Mouse (Mus musculus): ENCODE data around the gene Tec. TPM values are rescaled to one million over a fixed set of nuclear protein-coding genes. Genes with fewer than 3 reads are reported as not detected.

The Tec gene
- polyA plus RNA-seq, 1 experiment from 2014 or later, result 5.1 TPM

- Histone ChIP-seq H3K4me3 (replicated peaks) (no peak overlapping the region), H3K4me2 (replicated peaks) (no peak overlapping the region), H3K9ac (replicated peaks) (no peak overlapping the region), H3K9me3 (no peaks in the 10 kb centered on the region), H3K27ac (no peak overlapping the region), H3K36me3 (no peaks in the 10 kb centered on the region), H3K4me1 (replicated peaks) (peaks cover 13% of the 10 kb centered on the region), H3K27me3 (no peaks in the 10 kb centered on the region)
- no peak for ATAC-seq
- WGBS, result 83% methylated on average over 5 of the region's 5 CpGs
Observed at GRCm38 (mm10) chr5:72814072-72814471, 54.2 kb downstream of the Tec start.

- Histone ChIP-seq H3K27ac (no peak overlapping the region), H3K4me1 (replicated peaks) (peaks cover 22% of the 10 kb centered on the region)
- 54% methylated on average over 5 of the region's 5 CpGs for WGBS
Observed at GRCm38 (mm10) chr5:72812908-72813307, 55.4 kb downstream of the Tec start.

GRCm38 (mm10) chr5:72812328-72812727, 56.0 kb downstream of the Tec start:
- Histone ChIP-seq H3K9ac (replicated peaks) (no peak overlapping the region), H3K27me3 (no peaks in the 10 kb centered on the region), H3K4me2 (replicated peaks) (no peak overlapping the region), H3K4me3 (replicated peaks) (no peak overlapping the region), H3K9me3 (no peaks in the 10 kb centered on the region), H3K36me3 (no peaks in the 10 kb centered on the region), H3K27ac (no peak overlapping the region), H3K4me1 (replicated peaks) (peaks cover 22% of the 10 kb centered on the region)
- ATAC-seq, result no peak
- WGBS, result 89% methylated on average over 3 of the region's 3 CpGs

More at GRCm38 (mm10) chr5:72812908-72813307, 55.4 kb downstream of the Tec start:
- no peak for ATAC-seq
- no peak overlapping the region for H3K9ac ChIP-seq (replicated peaks)
- H3K9me3 ChIP-seq, result no peaks in the 10 kb centered on the region
- no peaks in the 10 kb centered on the region for H3K36me3 ChIP-seq
- H3K27me3 ChIP-seq, result no peaks in the 10 kb centered on the region
- no peak overlapping the region for H3K4me3 ChIP-seq (replicated peaks)
- H3K4me2 ChIP-seq (replicated peaks), result no peak overlapping the region

GRCm38 (mm10) chr5:72811397-72811796, 56.9 kb downstream of the Tec start:
- no peak overlapping the region for H3K4me3 ChIP-seq (replicated peaks)
- no peaks in the 10 kb centered on the region for H3K36me3 ChIP-seq
- peaks cover 16% of the 10 kb centered on the region for H3K4me1 ChIP-seq (replicated peaks)
- H3K4me2 ChIP-seq (replicated peaks), result no peak overlapping the region
- H3K9me3 ChIP-seq, result no peaks in the 10 kb centered on the region
- ATAC-seq, result no peak
- no peaks in the 10 kb centered on the region for H3K27me3 ChIP-seq
- no peak overlapping the region for H3K9ac ChIP-seq (replicated peaks)
- H3K27ac ChIP-seq, result no peak overlapping the region
- 72% methylated on average over 3 of the region's 3 CpGs for WGBS

- WGBS, result 91% methylated on average over 8 of the region's 8 CpGs
- H3K4me3 ChIP-seq (replicated peaks), result no peak overlapping the region
- no peak overlapping the region for H3K4me2 ChIP-seq (replicated peaks)
- no peaks in the 10 kb centered on the region for H3K27me3 ChIP-seq
- ATAC-seq, result no peak
- no peak overlapping the region for H3K9ac ChIP-seq (replicated peaks)
- peaks cover 12% of the 10 kb centered on the region for H3K4me1 ChIP-seq (replicated peaks)
- H3K36me3 ChIP-seq, result no peaks in the 10 kb centered on the region
- no peak overlapping the region for H3K27ac ChIP-seq
- no peaks in the 10 kb centered on the region for H3K9me3 ChIP-seq
Observed at GRCm38 (mm10) chr5:72810990-72811389, 57.3 kb downstream of the Tec start.

- H3K9me3 ChIP-seq, result no peaks in the 10 kb centered on the region
- H3K4me1 ChIP-seq (replicated peaks), result peaks cover 12% of the 10 kb centered on the region
- H3K4me2 ChIP-seq (replicated peaks), result no peak overlapping the region
- no peak overlapping the region; the same call in 1 of the 2 replicates for H3K9ac ChIP-seq (replicated peaks)
- peak; percentile 64; the same call in 1 of the 2 replicates for ATAC-seq
- WGBS, result 51% methylated on average over 2 of the region's 2 CpGs
- H3K27ac ChIP-seq, result no peak overlapping the region
- H3K4me3 ChIP-seq (replicated peaks), result no peak overlapping the region
- no peaks in the 10 kb centered on the region for H3K27me3 ChIP-seq
- H3K36me3 ChIP-seq, result no peaks in the 10 kb centered on the region
Observed at GRCm38 (mm10) chr5:72809480-72809879, 58.8 kb downstream of the Tec start.

GRCm38 (mm10) chr5:72808456-72809111, 59.7 kb downstream of the Tec start:
- Histone ChIP-seq H3K27ac (no peak overlapping the region), H3K4me1 (replicated peaks) (peaks cover 12% of the 10 kb centered on the region), H3K27me3 (no peaks in the 10 kb centered on the region), H3K36me3 (no peaks in the 10 kb centered on the region), H3K9ac (replicated peaks) (no peak overlapping the region), H3K4me3 (replicated peaks) (no peak overlapping the region), H3K9me3 (no peaks in the 10 kb centered on the region), H3K4me2 (replicated peaks) (no peak overlapping the region)
- WGBS, result 55% methylated on average over 14 of the region's 14 CpGs
- ATAC-seq, result 0 out of 2 replicates have a peak, but pooled peaks have one; percentile 28

GRCm38 (mm10) chr5:72802851-72803250, 65.4 kb downstream of the Tec start:
- no peaks in the 10 kb centered on the region for H3K27me3 ChIP-seq

GRCm38 (mm10) chr5:72798563-72798962, 69.7 kb downstream of the Tec start:
- ATAC-seq, result peak; percentile 78

More at GRCm38 (mm10) chr5:72802851-72803250, 65.4 kb downstream of the Tec start:
- Histone ChIP-seq H3K9me3 (no peaks in the 10 kb centered on the region), H3K4me1 (replicated peaks) (no peaks in the 10 kb centered on the region), H3K4me2 (replicated peaks) (no peak overlapping the region), H3K27ac (no peak overlapping the region), H3K36me3 (no peaks in the 10 kb centered on the region), H3K4me3 (replicated peaks) (no peak overlapping the region), H3K9ac (replicated peaks) (no peak overlapping the region)
- no peak for ATAC-seq
- 78% methylated on average over 5 of the region's 5 CpGs for WGBS

GRCm38 (mm10) chr5:72796186-72796613, 72.1 kb downstream of the Tec start:
- WGBS, result 69% methylated on average over 14 of the region's 14 CpGs
- Histone ChIP-seq H3K4me3 (replicated peaks) (no peak overlapping the region), H3K27me3 (no peaks in the 10 kb centered on the region), H3K27ac (no peak overlapping the region), H3K4me2 (replicated peaks) (0 out of 2 replicates have a peak overlapping the region, but pooled peaks have one; percentile 6), H3K9me3 (no peaks in the 10 kb centered on the region), H3K36me3 (no peaks in the 10 kb centered on the region), H3K9ac (replicated peaks) (0 out of 2 replicates have a peak overlapping the region, but pooled peaks have one; percentile 16), H3K4me1 (replicated peaks) (0 out of 2 replicates have a peak, but pooled peaks cover 5% of the 10 kb centered on the region)
- ATAC-seq, result no peak

More at GRCm38 (mm10) chr5:72798563-72798962, 69.7 kb downstream of the Tec start:
- H3K4me1 ChIP-seq (replicated peaks), result 0 out of 2 replicates have a peak, but pooled peaks cover 5% of the 10 kb centered on the region
- H3K4me3 ChIP-seq (replicated peaks), result no peak overlapping the region
- no peak overlapping the region for H3K9ac ChIP-seq (replicated peaks)
- H3K36me3 ChIP-seq, result no peaks in the 10 kb centered on the region
- H3K4me2 ChIP-seq (replicated peaks), result no peak overlapping the region
- H3K9me3 ChIP-seq, result no peaks in the 10 kb centered on the region
- WGBS, result 64% methylated on average over 4 of the region's 4 CpGs
- H3K27ac ChIP-seq, result no peak overlapping the region
- H3K27me3 ChIP-seq, result no peaks in the 10 kb centered on the region

- Histone ChIP-seq H3K9ac (replicated peaks) (no peak overlapping the region), H3K4me2 (replicated peaks) (no peak overlapping the region), H3K4me3 (replicated peaks) (no peak overlapping the region), H3K4me1 (replicated peaks) (0 out of 2 replicates have a peak, but pooled peaks cover 5% of the 10 kb centered on the region), H3K9me3 (no peaks in the 10 kb centered on the region), H3K36me3 (no peaks in the 10 kb centered on the region), H3K27me3 (no peaks in the 10 kb centered on the region), H3K27ac (no peak overlapping the region)
- WGBS, result 87% methylated on average over 3 of the region's 3 CpGs
- ATAC-seq, result no peak
Observed at GRCm38 (mm10) chr5:72793309-72793850, 74.9 kb downstream of the Tec start.

- H3K4me2 ChIP-seq (replicated peaks), result no peak overlapping the region
- no peak overlapping the region for H3K9ac ChIP-seq (replicated peaks)
- H3K36me3 ChIP-seq, result no peaks in the 10 kb centered on the region
- H3K4me1 ChIP-seq (replicated peaks), result 0 out of 2 replicates have a peak, but pooled peaks cover 5% of the 10 kb centered on the region
- WGBS, result 24% methylated on average over 6 of the region's 6 CpGs
- no peak for ATAC-seq
- no peaks in the 10 kb centered on the region for H3K9me3 ChIP-seq
- H3K27ac ChIP-seq, result no peak overlapping the region
- H3K27me3 ChIP-seq, result no peaks in the 10 kb centered on the region
- H3K4me3 ChIP-seq (replicated peaks), result no peak overlapping the region
Observed at GRCm38 (mm10) chr5:72791789-72792188, 76.5 kb downstream of the Tec start.
